Mouse (Mus musculus) thymus, postnatal 14 days (tissue): ENCODE results near the gene Nup93.
"Not testable (repeated sequence)": the region's sequence is repeated elsewhere in the genome, so short reads cannot be mapped to it uniquely, and the experiment has no call there.

Experiments
- DNase-seq: peaks from one replicate; pipeline ENCODE4 v3.0.0; 2021

The Nup93 gene

DNA sequence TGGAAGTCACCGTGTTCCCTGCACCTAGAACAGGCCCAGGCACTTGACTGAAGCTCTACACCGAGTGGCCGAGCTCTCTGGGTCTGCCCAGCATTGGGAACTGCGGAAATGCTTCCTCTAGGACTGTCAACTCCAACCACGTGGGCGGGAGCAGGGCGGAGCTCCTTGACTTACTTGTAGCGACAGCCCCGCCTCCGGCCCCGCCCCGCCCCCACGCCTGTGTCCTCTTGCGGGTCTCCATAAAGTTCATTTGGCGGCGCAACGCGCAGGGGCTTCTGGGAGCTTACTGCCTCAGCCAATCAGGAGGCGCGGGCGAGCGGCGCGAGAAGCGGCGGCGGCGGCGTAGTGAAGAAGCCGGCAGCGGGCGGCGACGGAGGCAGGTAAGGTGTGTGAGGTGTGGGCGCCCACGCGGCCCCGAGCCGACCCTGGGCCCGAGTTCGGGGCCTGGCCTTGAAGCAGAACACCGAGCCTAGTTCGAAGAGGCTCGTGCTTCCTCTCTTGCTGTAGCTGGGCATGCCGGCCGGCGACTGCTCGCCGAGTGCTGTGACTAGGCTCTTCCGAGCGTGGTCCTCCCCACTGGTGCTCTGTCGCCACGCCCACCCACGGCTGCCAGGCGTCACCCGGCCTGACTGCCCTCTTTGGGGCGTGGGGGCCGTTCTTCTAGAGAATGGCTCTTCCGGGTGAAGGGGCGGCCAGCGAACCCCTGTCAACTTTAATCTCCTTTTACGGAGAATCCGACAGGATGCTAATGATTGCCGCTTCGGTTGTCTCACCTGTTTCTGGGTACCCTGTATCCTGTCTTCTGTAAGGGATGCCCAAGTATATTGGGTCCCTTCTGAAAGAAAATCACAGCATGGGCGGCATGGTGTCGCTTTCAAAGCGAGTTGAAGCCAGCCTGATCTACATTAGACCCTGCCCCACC lies at the start of gene Nup93:
Gene Nup93 (plus strand): TSS at position 313 of the 922 bp plus-strand sequence.
- DNase-seq, result peak; percentile 96

- DNase-seq, result not testable (repeated sequence)
Measured at GRCm38 (mm10) chr8:94165772-94166171, 48.6 kb upstream of the Nup93 start.

- DNase-seq, result peak; percentile 82
Measured at GRCm38 (mm10) chr8:94167244-94167643, 47.1 kb upstream of the Nup93 start.

GRCm38 (mm10) chr8:94169547-94169946 lies 44.8 kb upstream of the Nup93 start:
- no peak for DNase-seq

DNA sequence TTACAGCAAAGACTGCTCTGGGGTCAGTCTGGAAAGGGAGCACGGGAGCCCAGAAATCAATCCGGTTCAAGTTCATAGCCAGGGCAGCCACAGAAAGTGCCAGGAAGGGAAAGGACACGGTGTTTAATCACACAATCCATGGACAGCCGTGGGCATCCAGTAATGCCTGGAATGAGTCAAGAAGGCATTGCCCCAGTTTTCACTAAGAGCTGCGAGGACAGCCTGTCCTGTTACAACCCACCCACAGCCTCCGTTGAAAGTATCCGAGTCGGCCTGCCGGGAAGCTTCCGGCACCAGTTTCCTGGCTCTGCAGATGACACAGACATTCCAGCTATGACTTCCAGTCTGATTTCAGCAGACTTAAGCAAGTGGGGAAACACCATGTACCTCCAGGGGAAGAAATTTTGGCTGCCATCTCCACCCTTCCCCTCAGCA lies 43.0 kb upstream of the Nup93 start:
- no peak for DNase-seq

GRCm38 (mm10) chr8:94172075-94172808 lies 42.1 kb upstream of the Nup93 start, which contains the start of gene Mt2:
Gene Mt2, plus strand, starts transcription at chr8:94172664.
- DNase-seq, result no peak

- peak; percentile 61 for DNase-seq
Measured at GRCm38 (mm10) chr8:94172809-94173732, 41.3 kb upstream of the Nup93 start.

- no peak for DNase-seq
Measured at GRCm38 (mm10) chr8:94173848-94174403, 40.4 kb upstream of the Nup93 start.

- no peak for DNase-seq
Measured at GRCm38 (mm10) chr8:94174619-94175213, 39.6 kb upstream of the Nup93 start.

DNA sequence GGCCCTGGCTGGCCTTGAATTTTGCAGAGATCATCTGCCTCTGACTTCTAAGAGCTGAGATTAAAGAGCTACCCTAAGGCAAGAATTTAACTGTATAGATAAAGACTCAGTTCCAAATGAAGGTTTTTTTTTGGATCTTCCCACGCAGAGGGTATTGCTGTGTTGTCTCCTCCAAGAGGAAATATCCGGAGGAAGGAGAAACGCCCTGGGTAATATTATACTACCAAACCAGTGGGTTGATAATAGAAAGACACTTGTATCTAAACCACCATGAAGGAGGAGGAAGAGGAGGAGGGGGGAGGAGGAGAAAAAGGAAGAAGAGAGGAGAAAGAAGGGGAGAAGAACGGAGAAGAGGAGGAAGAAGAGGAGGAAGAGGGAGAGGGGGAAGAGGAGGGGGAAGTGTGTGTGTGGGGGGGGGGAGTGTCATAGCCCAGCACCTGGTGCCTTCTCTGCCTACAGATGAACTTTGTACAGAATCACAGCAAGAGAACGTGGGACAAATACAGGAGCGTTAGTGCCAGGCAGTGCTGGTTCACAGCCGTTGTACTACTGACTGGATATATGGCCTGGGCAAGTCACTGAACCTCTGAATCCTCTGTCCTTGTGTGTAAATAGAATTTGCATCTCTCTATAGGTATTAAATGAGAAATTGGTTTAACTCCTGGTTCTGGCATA lies 36.5 kb upstream of the Nup93 start:
- DNase-seq, result no peak

DNA sequence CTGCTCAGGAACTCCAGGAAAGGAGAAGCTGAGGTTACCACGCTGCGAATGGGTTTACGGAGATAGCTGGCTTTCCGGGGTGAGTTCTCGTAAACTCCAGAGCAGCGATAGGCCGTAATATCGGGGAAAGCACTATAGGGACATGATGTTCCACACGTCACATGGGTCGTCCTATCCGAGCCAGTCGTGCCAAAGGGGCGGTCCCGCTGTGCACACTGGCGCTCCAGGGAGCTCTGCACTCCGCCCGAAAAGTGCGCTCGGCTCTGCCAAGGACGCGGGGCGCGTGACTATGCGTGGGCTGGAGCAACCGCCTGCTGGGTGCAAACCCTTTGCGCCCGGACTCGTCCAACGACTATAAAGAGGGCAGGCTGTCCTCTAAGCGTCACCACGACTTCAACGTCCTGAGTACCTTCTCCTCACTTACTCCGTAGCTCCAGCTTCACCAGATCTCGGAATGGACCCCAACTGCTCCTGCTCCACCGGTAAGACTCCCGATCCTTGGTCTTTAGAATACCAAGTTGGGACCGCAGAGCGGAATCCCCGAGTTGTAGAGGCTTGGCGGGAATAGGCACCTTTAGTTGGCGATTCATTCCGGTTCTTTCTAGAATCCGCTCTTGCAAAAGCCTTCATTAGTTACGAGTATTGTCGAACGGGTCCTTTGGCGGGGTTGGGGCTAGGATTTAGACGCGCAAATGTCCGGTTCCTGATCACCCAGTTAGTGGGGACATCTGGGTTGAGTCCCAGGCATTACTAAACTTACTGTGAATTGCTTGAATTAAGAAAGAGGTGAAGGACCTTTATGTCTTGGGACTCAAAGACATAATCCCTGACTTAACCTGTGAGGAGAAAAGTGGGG lies 35.3 kb upstream of the Nup93 start, which contains the start of gene Mt1:
Gene Mt1 (plus strand): TSS at position 226 of the 856 bp plus-strand sequence.
- no peak for DNase-seq

- DNase-seq, result no peak
Measured at GRCm38 (mm10) chr8:94179713-94180560, 34.4 kb upstream of the Nup93 start.

GRCm38 (mm10) chr8:94180561-94180908 lies 33.8 kb upstream of the Nup93 start:
- DNase-seq, result no peak

- no peak for DNase-seq
Measured at GRCm38 (mm10) chr8:94182055-94182929, 32.1 kb upstream of the Nup93 start.

DNA sequence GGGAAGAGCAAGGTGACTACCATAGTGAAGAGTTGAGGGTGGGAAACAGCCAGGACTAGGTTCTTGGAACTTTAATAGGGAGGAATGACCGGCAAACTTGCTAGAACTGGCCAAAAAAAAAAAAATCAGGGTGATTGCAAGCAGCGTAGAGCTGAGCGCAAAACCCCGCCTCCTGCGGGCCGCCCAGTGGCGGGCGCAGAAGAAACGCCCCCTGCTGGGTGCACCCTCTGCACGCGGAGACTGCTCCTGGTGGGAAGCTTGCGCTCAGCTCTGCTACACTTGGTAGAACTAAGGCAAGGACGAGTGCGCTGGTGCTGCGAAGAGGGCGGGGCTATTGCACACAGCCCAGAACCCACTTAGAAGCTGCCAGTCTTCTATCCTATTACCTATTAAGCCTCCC lies 31.2 kb upstream of the Nup93 start:
- DNase-seq, result peak; percentile 74

GRCm38 (mm10) chr8:94184357-94184843 lies 30.0 kb upstream of the Nup93 start:
- DNase-seq, result no peak

DNA sequence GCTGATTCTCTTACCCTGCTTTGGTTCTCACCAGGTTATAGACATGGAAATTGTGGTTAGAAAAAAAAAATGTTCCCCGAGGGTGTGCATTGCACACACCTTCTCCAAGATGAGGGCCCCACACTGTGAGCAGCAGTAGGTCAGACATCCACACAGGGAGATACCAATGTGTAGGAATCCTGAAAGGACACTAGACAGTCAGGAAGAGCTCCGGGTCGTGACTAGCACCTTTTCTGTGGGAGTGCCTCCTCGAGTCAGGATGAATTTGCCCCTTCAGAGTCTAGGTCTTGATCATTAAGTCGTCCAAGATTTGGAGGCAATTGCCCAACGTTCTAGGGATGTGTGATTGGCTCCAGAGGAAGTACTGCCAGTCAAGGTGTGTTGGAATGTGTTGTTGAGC lies 28.6 kb upstream of the Nup93 start:
- DNase-seq, result no peak

GRCm38 (mm10) chr8:94186542-94186941 lies 27.8 kb upstream of the Nup93 start:
- DNase-seq, result peak; percentile 87
